Mouse (Mus musculus): Measurements from ENCODE around the gene Wwc1.

DNA sequence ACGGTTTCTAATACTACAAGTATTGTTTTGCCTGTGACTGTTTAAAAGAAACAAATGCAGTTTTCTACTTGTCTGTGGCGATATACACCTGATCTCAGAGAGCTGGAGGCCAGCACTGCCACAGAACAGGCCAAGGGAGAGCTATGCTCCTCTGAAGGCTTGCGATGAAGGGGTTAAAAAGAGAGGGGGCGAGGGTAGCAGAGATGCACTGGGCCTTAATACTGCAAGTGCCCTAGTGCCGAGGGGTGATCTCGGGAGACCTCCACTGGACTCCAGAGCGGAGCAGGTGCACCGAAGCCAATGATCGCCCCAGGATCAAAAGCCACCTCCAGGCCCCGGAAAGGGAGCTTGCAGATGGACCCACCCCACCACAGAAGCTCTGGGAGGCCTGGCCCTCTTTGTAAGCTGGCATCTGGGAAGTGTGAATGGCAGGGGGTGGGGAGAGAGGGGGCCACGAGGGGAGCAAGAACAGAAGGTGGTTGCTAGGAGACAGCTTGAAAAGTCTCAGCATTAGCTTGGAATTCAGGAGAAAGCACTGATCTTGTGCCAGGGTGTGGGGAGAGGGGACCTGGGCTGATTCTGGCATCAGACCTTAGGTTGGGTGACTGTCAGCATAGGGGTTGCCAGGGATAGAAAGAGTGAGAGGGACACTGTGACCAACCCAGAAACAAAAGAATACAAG lies 123.8 kb downstream of the Wwc1 start:
- TF ChIP-seq CHD2 (IDR thresholded peaks at IDR 0.05; ENCODE audit: low read depth, low read length) (no peak), MAFK (IDR thresholded peaks at IDR 0.05; ENCODE audit: insufficient read depth, low read depth, low read length) (no peak), ZC3H11A (IDR thresholded peaks at IDR 0.05; ENCODE audit: borderline replicate concordance, low read depth, low read length) (no peak)

Measured in ES-E14 (cell line).